Mouse (Mus musculus): ENCODE data around the gene Kif26b. TPM values are rescaled to one million over a fixed set of nuclear protein-coding genes. Genes with fewer than 3 reads are reported as not detected.

Gene Kif26b
- polyA plus RNA-seq, 2 experiments from 2014 or later = 0.04 TPM; not detected in 1

DNA sequence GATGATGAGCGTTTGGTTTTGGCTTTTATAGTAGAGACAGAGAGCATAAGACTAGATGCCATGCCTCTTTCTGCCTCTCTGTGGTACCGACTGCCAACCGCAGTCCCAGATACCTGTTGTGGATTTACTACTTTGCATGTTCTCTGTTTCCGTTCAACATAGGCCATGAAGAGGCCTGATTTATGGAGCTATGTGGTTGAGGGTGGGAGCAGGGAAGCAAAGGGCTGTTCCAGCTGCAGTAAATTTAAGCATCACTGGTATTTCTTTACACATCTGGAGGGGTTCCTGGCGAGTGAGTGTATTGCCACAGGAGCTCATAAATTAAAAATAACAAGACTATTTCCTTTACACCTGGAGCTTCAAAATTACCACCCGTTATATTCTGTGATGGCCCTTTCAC lies 199.3 kb downstream of the Kif26b start:
- no peak for ATAC-seq

DNA sequence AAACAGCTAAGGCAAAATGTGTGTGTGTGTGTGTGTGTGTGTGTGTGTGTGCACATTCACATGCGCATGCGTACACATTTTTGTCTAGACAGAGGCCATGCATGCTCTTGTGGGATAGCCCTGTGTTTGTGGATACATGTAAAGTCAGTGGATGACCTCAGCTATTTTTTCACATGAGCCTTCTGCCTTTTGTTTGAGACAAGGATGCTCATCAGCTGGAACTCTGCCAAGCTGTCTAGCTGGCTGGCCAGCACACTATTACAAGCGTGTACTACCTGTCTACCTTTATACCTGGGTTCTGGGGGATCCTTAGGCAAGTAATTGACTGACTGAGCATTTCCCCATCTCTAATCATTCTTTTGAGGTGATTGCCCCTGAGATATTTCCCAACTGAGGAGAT lies 201.3 kb downstream of the Kif26b start:
- no peak for ATAC-seq

DNA sequence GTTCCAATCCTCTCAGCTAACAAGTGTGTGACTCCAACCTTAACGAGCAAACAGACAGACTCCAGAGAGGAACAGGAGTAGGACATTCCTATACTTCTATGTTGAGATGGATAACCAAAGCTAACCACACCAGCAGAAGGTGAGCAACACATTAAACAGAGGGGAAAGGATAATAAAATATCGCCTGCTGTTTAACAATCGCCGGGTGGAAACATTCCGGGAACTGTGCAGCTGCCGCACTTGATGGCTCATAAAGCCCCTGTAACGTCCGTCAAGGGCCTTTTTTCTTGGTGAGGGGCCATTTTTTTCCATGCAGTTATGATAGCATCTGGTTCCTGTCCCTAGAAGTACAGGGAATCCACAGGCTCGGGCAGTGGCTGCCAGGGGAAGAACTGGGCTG lies 204.1 kb downstream of the Kif26b start:
- ATAC-seq = no peak

DNA sequence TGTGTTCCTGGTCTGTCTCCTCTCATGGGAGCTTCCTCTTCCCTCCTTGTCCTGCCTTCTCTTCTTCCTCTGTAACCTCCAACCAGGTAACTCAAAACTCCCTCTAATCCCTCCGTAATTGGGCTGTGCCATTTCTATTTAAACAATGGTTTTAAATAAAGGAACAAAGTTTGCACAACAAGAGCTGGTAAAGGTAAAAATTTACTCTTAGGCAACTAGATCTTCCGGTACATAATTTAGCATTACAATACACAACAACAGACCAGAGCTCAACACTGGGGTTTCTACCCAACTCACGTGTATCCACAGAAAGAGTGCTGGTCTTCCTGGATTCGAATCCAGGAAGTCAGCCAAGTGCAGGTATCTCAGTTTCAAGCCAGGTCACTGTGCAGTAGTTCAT lies 205.7 kb downstream of the Kif26b start:
- ATAC-seq = no peak

DNA sequence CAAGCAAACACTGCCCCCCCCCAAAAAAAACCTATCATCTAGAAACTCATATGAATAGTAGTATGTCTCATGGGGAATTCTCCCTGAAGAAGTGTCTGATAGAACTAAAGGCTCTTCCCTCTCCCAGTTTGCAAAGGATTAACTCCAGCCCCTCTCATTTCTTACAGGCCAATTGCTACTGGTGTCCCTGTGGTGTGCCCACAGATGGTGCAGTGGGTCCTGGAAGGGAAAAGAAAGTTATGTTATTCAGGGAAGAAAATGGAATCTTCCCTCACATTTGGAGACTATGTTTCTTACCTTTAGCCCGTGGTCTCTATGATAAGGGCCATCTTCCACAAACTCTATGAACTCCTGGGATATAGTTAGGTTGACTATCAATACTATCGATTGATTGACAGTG lies 208.0 kb downstream of the Kif26b start:
- no peak for ATAC-seq

DNA sequence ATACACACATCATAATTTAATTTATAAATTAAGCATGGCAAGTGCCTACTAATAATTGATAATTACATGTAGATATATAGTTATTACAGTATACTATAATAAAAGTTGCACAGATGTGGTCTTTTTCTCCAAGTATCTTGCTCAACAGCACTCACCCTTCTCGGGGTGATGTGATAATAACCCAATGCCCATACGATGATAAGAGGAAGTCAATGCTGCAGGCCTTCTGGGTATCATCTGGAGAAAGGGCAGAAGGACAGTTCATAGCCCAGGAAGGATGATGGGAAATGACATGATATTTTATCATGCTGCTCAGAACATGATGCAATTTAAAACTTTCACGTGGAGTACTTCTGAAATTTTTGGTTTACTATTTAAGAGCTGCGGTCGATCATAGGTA lies 214.9 kb downstream of the Kif26b start:
- ATAC-seq = no peak

DNA sequence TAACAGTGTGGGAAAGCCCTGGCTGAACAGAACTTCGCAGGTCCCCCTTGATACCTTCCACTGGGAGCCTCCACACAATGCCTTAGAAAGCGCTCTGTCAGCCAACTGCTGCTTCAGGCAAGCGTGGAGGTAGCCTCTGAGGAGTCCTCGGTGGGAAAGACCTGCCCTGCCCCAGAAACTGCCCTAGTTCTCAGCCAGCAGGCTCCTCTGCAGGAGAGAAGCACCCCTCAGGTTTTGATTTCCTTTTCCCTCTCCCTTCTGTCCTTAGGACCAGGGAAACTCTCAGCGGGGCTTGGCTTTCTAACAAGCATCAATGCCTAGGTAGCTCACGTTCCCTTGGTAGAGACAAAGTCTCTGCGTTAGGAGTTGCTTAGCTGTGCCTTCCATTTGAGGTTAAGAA lies 215.6 kb downstream of the Kif26b start:
- ATAC-seq = no peak

DNA sequence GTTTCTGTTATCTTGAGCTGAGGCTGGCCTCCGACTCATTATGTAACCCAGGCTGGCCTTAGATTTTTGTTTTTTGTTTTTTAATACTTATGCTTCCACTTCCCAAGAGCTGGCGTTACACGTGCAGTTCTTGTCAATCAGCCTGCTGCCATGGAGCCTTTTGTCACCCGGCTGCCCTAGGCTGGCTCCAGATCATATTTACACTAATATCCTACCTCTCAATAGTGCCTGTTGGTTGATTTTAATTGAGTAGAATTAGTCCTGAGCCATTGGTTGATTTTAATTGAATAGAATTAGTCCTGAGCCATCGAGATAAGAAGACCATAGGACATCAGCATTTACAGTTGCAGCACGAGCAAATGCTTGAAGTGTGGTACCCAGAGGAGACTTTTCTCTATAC lies 216.0 kb downstream of the Kif26b start:
- no peak for ATAC-seq

DNA sequence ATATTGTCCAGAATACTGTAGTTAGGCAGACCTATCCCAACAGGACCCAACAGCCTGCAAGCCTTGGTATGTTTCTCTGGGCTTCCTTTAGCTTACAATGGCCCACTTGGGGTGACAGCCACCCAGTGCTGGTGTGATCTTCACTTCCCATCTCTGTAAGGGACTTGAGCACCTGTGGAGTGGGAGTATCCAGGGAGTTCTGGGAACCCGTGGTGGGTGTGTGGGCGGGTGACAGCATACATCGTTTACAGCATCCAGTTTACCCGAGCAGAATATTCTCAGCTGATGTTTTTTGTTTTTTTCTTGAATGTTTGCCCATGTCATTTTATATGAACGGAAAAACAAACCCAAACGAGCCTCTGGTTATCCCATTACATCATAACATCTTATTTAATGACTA lies 216.5 kb downstream of the Kif26b start:
- no peak for ATAC-seq

DNA sequence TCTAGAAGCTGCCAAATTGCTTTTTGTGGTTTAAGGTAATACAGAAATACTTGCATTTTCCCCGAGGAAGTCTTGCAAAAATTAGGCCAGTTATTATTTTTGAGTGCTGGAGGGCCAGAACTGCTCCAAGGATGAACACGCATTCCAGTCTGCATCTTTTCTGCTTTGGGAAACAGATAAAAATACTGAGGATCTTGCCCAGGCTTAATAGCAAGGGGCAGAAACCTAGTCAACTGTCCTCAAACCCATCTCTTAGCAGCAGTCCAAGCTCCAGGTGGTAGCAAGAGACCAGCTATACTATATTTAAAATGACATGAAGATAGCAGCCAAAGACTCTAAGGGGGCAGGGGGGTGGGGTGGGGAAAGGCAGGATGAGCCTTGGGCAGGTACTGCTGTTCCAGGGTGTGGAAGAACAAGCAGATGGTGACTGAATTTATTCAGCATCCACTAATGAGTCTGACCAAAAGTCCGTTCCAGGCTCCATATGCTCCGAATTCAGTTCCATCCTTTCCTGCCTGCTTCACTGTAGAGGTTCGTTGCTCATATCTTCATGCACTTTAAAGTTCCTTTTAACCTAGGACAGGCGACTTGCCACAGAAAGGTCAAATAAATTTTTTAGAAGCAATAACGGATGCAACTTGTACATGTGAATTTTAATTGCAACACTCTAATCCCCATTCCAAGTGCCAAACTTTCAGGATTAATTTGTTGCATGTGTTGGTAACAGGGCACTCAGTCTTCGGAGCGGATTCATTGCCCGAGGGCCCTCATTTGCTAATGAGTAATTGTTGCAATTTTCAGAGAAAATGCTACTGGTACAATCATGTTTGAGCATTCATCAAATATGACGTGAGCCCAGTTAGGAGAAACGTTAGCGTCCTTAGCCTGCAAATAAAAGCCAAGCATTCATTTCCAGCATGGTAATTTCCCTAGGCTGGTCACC lies 218.6 kb downstream of the Kif26b start:
- no peak for ATAC-seq

DNA sequence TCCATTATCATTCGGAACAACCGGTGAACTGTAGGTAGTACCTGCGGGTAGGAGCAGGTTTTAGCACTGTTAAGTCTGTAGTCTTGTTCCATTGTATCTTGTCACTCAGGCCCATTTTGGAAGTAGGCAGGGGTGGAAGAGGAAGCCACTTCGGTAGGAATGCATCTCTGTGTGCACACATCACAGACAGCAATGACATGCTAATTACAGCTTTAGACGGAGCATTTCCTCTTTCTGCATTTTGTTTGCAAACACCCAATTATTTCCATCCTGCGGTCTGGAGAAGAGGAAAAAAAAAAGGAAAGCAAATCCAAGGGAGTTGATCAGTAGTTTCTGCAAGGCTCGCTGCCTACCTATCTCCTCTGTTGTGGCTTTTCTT lies 219.3 kb downstream of the Kif26b start:
- ATAC-seq = no peak

DNA sequence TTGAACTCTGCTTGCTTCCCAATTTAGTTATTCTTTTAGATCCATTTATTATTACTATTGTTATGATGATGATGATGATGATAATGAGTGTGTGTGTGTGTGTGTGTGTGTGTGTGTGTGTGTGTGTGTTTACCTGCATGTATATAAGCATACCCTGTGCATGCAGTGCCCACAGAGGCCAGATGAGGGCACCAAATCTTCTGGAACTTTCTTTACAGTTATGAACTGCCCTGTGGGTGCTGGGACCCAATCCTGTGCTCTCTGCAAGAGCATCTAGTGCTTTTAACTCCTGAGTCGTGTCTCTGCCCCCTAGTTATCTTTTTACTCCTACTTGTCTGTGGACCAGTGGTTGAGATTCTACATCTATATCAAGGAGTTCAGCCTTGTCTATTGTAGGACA lies 219.7 kb downstream of the Kif26b start:
- ATAC-seq = no peak

DNA sequence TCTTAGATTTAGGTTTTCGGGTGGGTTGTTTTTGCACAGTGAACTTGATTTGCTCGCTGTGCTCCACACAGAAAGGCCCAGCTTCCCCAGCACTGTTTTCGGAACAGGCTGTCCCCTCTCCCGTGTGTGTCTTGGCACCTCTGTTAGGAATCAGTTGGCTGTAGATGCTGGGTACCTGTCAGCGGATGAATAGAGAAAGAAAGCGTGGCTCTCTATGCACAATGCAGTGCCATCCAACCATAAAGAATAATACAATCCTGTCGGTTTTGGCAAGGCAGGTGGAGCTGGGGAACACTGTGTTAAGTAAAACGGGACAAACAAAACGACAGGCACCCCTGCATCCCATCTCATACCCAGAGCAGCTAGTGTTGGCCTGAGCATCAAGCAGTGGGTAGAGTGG lies 220.9 kb downstream of the Kif26b start:
- no peak for ATAC-seq

DNA sequence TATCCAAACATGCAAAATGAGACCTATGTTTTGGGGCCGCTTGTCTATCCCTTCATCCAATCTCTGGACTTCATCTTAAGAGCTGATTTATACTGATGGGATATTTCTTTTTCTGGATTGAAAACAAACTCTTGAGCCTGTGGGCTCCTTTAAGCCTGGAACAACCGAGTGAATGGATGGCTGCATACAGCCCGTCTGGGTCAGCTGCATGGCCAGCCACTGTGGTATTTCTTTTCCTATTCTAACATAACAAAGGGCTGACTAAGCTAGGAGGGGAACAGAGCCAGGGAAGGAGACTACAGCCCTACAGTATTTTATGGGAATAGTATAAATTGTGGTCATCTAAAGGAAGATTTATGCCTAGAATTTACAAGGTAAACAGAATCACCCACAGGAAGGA lies 229.5 kb downstream of the Kif26b start:
- ATAC-seq = no peak

DNA sequence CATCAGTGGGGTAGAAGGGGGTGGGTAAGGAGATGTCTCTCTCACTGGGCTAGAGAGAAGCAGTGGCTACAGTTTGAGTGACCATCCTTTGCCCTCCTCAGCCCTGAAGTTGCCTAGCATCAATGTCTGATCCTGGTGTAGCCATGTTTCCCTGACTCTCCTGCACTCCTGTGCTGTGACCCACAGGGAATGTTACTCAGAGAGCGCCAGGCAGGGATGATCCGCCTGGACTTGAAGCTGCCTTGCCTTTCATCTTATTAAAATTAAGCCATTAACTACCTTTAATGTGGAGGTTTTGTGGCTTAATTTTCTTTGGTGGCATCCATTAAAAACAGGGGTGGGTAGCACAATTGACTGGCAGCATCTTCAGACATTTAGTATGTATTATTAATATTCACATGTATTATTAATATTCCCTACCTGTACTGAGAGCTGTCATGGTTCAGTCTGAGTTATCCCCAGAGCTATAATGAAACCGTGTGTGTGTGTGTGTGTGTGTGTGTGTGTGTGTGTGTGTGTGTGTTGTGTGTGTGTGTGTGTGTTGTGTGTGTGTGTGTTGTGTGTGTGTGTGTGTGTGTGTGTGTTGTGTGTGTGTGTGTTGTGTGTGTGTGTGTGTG lies 233.3 kb downstream of the Kif26b start:
- no peak for ATAC-seq

DNA sequence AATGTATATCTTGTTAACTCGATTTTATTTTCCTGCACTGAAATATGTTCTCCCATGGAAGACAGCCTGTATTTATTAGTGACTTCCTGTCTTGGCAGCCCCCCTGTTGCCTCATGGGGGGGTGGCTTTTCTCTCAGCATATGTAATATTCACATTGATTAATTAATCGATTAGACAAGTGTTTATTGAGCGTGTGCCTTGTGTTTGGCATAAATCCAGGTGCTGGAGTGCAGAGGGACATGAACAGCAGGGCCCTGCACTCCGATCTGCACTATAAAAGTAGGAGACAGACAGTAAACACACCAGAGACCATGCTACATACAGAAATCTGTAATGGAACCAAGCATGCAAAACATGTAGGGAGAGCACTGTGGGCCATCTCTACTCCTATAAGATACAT lies 236.0 kb downstream of the Kif26b start:
- ATAC-seq = no peak

DNA sequence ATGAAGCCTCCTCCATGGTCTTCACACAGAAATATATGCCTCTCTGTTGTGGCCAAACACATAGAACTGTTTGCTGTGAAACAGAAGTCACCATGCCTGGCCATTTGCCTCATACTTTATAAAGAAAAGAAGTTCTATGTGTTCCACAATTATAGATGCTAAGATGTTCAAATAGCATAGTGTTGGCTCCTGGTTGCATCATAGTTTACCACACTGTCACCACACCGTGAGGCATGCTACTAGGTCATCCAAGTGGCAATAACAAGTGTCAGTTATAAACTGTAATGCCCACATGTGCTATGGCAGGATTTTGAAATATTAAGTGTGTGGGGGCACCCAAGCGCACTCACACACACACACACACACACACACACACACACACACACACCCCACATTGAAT lies 236.7 kb downstream of the Kif26b start:
- no peak for ATAC-seq

DNA sequence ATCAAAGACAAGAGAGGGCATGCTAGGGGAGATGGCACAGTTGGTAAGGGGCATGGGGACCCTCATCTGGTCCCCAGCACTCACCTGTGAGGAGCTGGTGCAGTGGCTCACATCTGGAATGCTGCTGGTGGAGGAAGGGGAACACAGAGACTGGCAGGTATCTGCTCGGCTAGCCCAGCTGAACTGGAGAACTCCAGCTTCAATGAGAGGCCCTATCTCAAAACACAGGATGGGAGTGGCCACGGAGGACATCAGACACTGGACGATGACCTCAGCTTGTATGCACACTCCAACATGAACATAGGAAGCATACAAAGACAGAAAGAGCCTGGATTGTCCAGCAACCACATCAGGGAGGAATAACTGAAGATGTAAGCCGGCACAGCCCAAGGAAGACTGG lies 240.1 kb downstream of the Kif26b start:
- ATAC-seq = no peak

DNA sequence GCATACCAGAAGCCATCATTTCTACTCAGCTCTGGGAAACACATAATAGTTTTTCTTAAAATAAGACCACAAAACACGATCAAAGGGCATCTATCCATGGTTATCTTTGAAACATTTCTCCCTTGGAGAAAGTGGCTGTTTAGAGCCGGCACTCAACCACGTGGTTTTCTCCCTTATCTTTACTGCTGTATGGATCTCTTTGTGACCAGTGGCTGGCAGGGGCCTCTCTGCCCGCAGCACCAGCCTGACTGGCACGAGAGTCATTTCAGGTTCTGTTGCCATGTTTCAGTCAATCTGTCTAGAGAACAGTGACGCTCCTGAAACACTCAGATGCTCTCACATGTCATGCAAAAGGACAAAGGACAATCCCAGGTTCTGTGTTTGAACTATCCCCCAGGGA lies 241.1 kb downstream of the Kif26b start:
- no peak for ATAC-seq

DNA sequence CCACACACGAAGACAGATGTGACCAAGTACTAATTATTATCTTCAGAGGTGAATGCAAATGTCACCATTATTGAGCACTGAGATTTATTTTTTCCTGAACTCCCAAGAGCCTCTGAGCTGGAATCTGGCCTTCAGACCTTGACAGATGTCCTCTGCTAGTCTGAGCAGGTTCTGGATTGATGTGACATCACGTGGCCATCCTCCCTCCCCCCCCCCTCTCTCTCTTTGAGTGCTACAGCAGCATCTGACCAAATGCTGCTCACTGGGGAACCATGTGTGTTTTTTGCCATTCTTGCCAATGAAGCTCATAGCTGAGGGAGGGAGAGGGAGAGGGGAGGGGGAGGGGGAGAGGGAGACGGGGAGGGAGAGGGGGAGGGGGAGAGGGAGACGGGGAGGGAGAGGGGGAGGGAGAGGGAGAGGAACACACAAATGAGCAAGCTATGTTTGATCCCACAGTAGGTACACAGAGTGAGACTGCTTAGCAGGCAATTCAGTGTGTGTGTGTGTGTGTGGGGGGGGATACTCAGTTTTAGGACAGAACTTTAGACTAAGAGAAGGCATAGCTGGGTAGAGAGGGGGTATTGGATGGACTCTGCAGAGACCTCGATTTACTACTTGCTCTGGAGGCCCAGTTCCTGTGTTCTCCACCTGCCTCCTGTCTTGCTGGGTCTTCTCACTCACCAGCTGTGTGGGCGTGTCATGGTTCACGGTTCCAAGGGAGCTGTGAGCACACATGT lies 241.9 kb downstream of the Kif26b start:
- no peak for ATAC-seq

DNA sequence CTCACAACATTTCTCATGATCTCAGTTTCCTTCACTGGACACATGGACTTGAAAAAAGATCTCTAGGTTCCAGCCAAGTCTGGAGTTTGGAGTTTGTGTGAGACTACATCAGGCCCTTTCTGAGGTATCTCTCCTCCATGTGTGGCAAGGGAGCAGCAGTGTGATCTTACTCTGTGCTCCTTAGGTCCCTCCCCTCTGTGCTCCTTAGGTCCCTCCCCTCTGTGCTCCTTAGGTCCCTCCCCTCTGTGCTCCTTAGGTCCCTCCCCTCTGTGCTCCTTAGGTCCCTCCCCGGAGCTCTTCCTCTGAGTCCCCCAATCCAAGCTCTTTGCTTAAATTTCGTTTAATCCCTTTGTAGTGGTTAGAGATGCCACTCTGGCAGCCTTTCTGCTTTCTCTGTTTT lies 250.8 kb downstream of the Kif26b start:
- no peak for ATAC-seq

DNA sequence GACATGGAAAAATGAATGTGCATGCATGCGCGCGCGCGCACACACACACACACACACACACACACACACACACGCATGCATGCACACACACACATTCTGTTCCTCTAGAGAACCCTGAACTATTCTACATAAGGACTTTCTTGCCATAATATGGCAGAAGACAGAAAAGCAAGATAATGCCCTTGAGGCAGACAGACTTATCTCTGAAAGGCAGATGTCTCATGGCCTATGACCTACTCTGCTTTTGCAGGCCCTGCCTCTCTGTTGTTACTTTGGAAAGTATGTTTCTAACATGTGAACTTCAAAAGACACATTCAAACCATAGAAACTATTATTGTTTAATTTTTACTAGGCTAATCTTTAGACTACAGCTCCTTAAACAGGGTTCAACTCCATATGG lies 255.1 kb downstream of the Kif26b start:
- no peak for ATAC-seq

DNA sequence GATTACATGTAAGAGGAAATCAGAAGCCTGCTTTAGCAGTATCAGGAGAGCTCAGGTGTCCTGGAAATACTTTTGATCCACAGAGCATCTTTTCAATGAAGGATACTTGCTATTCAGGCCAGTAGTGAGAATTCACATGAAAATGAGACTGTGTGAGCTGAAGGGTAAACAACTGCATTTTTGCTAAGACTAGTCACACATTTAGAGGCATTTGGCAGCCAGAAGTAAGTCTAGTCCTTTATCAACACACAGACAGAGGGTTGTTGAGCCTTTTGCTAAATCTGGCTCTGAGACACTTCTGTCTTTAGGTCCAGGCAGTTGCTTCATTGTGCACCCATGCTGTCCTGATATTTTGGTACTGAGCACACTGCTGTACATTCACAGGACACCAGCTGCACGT lies 262.3 kb downstream of the Kif26b start:
- no peak for ATAC-seq

DNA sequence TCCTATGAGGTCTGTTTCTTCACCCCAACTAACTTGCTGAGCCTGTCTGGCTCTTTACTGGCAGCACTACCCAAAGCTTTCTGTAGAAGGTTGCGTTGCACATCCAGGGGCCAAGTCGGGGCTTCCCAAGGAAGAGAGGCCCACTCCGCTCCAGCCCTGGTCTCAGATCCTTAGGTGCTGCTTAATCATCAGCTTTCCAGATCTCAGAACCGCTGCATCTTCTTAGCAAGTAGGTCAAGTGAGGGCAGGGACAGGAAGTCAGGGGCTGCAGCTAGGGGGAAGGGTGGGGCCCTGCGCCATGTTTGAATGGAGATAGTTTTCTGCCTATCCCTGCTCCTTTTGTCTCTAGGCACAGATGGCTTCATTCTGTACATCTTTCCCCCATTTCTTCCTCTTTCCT lies 263.8 kb downstream of the Kif26b start:
- no peak for ATAC-seq

All from CD4-positive, CD25-positive, alpha-beta regulatory T cell, adult 4 months (primary cell).